Mouse (Mus musculus) v-Abl transformed pro-B cells (cell line): ENCODE data around the gene Gins3.

ENCODE experiments used
- in situ Hi-C, 2 experiments: fragments of 400-800 bp; cut with MboI; formaldehyde crosslinking; loops; one replicate each; pipeline ENCODE4 v1.15.1; 2025; ENCODE audit not compliant: unreplicated experiment in 2 of 2

The Gins3 gene

GRCm38 (mm10) chr8:95633262-95634062 lies at the start of gene Gins3:
TSS of gene Gins3 (plus strand) at chr8:95633453.
- in situ Hi-C loops, result no loop called here

- in situ Hi-C loops, result no loop called here
These were observed 45.9 kb upstream of the Gins3 start for GRCm38 (mm10) chr8:95587339-95587738.

GRCm38 (mm10) chr8:95589282-95589681 lies 44.0 kb upstream of the Gins3 start:
- in situ Hi-C loops, result no loop called here

DNA sequence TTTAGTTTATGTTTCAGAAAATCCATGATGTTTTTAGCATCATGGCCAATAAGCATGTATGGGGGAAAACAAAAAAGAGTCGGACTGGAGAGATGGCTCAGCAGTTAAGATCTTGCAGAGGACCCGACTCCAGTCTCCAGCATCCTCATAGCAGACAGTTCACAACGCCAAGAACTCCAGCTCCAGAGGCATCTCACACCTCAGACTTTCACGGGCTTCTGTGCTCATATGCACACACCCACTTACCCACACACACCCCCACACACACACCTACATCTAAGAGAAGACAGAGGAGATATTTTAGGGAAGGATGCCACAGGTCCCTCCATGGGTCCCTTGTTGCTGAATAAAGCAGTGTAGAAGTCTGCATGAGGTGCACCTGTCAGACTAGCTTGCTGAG lies 42.7 kb upstream of the Gins3 start:
- in situ Hi-C loops, result no loop called here

DNA sequence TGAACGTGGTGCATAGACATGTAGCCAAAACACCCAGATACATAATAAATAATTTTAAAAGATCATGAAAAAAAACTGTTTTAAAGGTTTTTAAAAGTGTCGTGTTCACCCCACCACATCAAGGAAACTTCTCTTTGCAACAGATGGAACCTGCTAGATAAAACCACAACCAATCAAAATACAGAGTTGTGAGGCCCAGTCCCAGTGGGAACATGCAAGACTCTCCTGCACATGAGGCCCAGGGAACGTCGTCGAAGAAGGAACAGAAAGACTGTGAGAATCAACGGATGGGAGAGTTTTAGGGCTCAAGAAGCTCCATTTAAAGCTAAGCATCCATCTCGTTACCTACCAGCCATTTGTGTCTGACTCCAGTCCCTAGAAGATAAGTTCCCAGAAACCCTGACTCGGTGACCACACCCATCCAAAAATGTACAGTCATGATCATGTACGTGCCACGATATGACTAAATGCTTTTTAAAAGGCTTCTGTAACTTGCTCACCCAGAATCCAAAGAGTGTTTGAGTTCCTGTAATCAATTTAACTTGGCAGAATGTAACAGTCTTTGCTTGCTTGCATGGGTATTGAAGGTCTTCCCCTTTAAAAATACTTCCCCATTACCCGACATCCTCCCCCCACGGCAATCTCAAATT lies 41.0 kb upstream of the Gins3 start:
- in situ Hi-C loops, result no loop called here

- in situ Hi-C loops, result no loop called here
These were observed 39.5 kb upstream of the Gins3 start for GRCm38 (mm10) chr8:95593439-95594393.

- in situ Hi-C loops, result loop anchor here in 1 of 2 experiments (5.0 kb wide), 1 partner anchor 102 kb away; no protein-coding TSS in a partner anchor
These were observed 38.1 kb upstream of the Gins3 start for GRCm38 (mm10) chr8:95595131-95595530.

GRCm38 (mm10) chr8:95596841-95597241 lies 36.4 kb upstream of the Gins3 start:
- in situ Hi-C loops, result loop anchor here in 1 of 2 experiments (5.0 kb wide), 1 partner anchor 100 kb away; no protein-coding TSS in a partner anchor

GRCm38 (mm10) chr8:95599861-95600260 lies 33.4 kb upstream of the Gins3 start:
- in situ Hi-C loops, result loop anchor here (5.0 to 10.0 kb wide), 4 partner anchors 97 to 325 kb away; no protein-coding TSS in a partner anchor

DNA sequence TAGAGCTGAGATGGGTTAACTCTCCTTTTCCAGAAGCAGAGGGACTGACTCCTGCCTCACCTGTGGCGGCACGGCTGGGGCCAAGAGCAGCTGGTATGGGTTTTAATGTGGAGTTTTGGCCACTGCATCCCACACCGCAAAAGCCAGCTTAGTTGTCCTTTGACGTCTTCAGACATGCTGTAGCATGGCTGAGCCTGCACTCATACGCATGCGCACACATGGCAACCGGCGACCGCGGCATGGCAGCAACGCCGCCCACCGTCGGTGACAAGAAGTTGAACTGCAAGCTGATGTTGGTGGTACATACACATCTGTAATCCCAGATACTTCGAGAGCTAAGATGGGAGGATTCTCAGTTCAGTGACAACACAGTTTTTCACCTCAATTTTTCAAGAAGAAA lies 31.9 kb upstream of the Gins3 start:
- in situ Hi-C loops, result loop anchor here (5.0 to 10.0 kb wide), 4 partner anchors 96 to 323 kb away; no protein-coding TSS in a partner anchor

DNA sequence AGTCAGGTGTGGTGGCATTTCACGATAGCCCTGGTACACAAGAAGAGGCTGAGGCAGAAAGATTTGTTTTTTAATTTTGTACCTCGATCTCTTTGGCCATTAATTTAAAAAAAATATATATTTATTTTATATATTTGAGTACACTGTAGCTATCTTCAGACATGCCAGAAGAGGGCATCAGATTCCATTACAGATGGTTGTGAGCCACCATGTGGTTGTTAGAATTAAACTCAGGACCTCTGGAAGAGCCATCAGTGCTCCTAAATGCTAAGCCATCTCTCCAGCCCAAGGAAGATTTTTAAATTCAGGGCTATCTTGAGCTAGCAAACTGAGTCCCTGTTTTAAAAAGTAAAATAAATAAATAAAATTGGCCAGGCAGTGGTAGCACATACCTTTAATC lies 31.1 kb upstream of the Gins3 start:
- in situ Hi-C loops, result loop anchor here (5.0 to 10.0 kb wide), 4 partner anchors 95 to 323 kb away; no protein-coding TSS in a partner anchor

GRCm38 (mm10) chr8:95606509-95606908 lies 26.7 kb upstream of the Gins3 start:
- in situ Hi-C loops, result loop anchor here in 1 of 2 experiments (10.0 kb wide), 1 partner anchor 318 kb away; no protein-coding TSS in a partner anchor

DNA sequence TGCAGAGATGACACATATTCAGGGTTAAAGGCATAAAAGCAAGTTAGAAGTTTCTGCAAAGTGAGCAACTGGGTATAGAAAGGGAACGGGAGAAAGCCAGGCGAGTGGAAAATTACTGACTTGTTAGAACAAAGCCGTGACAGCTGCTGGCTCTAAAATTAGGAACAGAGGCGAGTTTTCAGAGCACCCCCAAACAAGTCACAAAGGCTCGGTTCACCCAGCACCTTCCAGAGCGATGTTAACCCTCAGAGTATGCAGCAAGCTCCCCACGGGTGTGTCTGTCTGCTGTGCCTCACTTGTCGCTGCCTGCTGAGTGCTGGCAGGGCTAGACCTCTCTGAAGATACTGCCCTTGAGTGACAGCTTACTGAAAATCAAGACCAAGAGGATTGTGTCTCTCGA lies 26.0 kb upstream of the Gins3 start:
- in situ Hi-C loops, result loop anchor here in 1 of 2 experiments (10.0 kb wide), 1 partner anchor 318 kb away; no protein-coding TSS in a partner anchor

DNA sequence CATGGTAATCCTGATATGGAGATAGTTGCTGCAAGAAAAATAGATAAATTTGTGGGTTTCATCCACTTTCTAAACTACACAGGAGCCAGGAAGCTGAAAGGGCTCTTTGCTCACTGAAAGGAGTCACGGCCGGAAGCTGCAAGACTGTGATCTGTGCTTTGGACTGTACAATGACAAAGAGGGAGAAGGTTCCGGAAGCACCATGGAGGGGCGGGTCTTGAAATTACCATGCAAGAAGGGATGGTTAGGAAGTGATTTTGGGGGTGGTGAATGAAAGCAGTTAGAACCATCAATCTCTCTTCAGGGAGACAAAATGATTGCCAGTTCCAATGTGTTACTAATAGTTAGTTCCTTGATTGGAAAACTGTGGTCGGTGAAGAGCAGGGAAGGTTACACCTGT lies 23.8 kb upstream of the Gins3 start:
- in situ Hi-C loops, result loop anchor here in 1 of 2 experiments (10.0 kb wide), 1 partner anchor 315 kb away; no protein-coding TSS in a partner anchor

DNA sequence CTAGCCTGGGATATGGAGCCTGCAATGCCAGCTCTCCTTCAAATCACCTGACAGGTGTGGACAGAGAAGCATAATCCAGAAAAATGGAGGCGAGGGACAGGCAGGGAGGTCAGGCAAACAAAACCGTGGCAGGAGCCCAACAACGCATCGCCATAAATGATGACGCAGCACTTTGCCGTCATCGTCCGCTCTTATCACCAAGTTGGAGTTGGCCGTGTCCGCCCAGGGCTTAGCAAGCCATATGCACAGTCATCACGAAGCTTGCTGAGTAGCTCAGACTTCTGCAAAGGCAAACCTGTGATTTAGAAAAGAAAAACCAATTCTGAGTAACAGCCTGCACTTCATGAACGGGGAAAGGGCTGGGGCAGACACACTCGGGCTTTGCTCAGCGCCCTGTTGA lies 22.5 kb upstream of the Gins3 start:
- in situ Hi-C loops, result loop anchor here in 1 of 2 experiments (10.0 kb wide), 2 partner anchors 74 to 224 kb away; no protein-coding TSS in a partner anchor

DNA sequence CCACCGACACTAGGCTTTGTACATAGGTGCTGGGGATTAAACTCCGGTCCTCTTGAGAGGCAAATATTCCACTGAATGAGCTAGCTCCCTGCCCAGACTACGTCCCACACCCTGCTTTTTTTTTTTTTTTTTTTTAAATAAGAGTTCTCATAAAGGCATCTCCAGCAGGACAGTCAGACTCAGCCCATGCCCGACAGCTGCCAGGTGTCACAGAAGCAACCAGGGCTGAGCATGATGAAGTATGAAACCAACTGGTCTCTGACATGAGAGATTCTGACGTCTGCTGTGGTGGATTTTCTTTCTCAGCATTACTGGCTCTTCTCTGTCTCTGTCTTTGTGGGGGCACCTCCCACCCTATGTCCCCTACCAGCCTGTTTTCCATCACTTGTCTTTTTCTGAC lies 21.5 kb upstream of the Gins3 start:
- in situ Hi-C loops, result loop anchor here in 1 of 2 experiments (10.0 kb wide), 2 partner anchors 73 to 223 kb away; no protein-coding TSS in a partner anchor

DNA sequence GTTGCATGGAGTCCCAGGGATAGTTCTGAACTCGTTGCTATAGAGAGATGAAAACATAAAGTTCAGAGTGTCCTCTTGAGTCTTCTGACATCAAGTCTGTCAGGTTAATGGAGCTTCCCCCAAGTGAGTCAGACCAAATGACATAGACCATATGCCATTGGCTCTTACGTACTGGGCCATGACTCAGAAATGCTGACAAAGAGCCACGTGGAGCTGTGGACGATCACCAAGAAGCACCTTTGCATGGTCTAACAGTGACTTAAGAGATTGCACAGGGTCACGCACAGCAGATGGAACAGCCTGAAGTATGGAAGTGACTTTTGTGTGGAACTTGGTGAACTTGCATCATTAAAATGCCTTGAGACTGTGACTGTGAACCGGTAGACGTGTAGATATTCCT lies 16.9 kb upstream of the Gins3 start:
- in situ Hi-C loops, result loop anchor here in 1 of 2 experiments (10.0 kb wide), 2 partner anchors 68 to 218 kb away; no protein-coding TSS in a partner anchor

GRCm38 (mm10) chr8:95620046-95620445 lies 13.2 kb upstream of the Gins3 start:
- in situ Hi-C loops, result loop anchor here in 1 of 2 experiments (10.0 kb wide), 1 partner anchor 275 kb away; no protein-coding TSS in a partner anchor

DNA sequence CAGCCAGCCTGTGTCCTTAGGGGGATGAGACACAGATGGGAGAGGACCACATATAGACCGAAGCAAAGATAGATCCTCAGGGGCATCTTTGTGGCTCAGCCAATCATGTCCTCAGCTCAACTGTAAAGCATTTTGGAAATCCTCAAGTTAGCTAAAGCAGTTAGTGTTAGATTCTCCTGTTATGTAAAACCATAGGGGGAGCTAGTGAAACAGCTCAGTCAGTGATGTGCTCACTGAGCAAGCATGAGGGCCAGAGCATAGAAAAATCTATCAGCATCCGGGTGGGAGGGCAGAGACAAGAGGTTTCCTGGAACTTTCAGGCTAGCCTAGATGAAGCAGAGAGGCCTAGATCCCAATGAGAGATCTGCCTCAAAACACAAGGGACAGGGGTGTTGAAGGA lies 8.4 kb upstream of the Gins3 start:
- in situ Hi-C loops, result loop anchor here in 1 of 2 experiments (10.0 kb wide), 1 partner anchor 270 kb away; no protein-coding TSS in a partner anchor

DNA sequence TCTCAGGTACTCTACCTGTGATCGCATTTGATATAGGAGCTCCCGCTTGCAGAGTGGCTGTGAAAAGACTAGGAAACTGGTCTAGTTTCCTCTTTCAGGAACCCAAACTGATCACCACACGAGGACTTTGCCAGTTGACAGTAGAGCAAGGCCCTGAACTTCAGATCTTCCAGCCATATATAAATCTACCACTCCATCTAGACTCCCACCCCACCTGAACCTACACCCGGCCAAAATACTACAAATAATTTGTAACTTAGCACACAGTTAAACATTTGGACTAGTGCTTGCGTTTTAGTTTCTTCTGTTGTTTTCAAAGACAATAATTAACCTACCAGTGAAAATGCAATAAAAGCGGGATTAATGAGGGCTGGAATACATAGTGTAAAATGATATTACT lies 413 bp upstream of the Gins3 start:
- in situ Hi-C loops, result no loop called here
